Mouse (Mus musculus): ENCODE measurements at regions not wholly inside any gene's neighbourhood (a gene's known extent, or its start where the extent isn't known, plus 50 kb on each side); places are given as distances from the start of the nearest gene placed in this dataset.

DNA sequence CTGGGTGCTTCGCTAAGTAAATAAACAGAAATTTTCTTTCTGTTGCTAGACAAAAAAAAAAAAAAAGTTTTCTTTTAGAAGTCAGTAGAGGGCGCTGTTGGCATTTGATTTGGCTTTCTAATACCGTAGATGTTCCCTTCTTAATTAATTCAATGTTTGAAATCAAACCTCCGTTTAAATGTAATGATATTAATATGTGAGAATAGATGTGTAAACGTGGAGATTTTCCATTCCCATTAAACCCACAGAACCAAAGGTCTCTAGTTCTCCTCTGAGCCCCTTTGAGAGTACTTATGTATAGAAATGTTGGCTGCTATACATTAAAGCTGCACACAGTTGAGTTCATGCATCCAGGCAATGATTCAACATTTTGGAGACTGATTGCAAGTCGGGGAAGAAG is 121.8 kb upstream of the Mpdz start:
- TF ChIP-seq POLR2A (IDR thresholded peaks at IDR 0.05; ENCODE audit: low read depth, low read length) (no peak), CTCF (IDR thresholded peaks at IDR 0.05; ENCODE audit: extremely low read depth, insufficient read depth, insufficient read length, insufficient replicate concordance) (no peak)

Measured in spleen, adult 2 months (tissue).